Mouse (Mus musculus): ENCODE measurements at regions not wholly inside any gene's neighbourhood (a gene's known extent, or its start where the extent isn't known, plus 50 kb on each side); places are given as distances from the start of the nearest gene placed in this dataset.

DNA sequence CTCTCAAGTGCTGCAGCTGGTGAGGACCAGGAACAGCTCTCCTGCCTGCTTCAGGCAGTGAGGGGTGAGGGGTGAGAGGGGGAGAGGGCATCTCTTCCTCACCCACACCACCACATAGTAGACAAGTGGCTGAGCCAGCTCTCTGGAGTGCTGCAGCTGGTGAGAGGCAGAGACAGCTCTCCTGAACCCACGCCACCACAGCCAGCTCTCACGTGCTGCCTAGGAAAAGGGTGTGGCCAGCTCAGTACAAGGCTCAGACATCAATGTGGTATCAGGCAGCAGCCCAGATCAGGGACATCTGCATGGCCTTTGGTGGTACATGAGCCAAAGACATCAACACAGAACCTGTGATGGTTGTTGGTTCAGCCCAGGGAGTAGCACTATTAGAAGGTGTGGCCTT is 53.9 kb upstream of the Bhlhe23 start:
- TF ChIP-seq POLR2A (IDR thresholded peaks at IDR 0.05; ENCODE audit: extremely low read depth, insufficient read depth, low read length) (no peak), CTCF (IDR thresholded peaks at IDR 0.05; ENCODE audit: extremely low read depth, insufficient read depth, low read length) (no peak)

All from cortical plate, adult 2 months (tissue).